Mouse (Mus musculus): Measurements from ENCODE around the gene Cdh1. TPM values are rescaled to one million over a fixed set of nuclear protein-coding genes. Genes with fewer than 3 reads are reported as not detected.

The Cdh1 gene
- polyA plus RNA-seq, 2 experiments from 2014 or later = 0.20 to 0.57 TPM

DNA sequence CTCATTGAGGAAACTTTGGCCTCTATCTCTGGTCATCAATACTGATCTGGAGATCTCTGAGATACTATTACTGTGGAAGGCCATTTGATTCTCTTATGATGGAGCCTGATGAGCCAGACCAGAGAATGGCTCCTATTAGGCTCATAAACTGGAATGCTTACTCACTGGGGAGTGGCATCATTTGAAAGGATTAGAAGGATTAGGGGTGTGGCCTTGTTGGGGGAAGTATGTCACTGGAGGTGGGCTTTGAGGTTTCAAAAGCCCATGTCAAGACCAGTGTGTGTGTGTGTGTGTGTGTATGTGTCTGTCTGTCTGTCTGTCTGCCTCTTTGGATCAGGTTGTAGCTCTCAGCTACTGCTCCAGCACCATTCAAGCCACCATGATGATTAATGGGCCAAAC lies 20.8 kb downstream of the Cdh1 start:
- ATAC-seq = no peak

DNA sequence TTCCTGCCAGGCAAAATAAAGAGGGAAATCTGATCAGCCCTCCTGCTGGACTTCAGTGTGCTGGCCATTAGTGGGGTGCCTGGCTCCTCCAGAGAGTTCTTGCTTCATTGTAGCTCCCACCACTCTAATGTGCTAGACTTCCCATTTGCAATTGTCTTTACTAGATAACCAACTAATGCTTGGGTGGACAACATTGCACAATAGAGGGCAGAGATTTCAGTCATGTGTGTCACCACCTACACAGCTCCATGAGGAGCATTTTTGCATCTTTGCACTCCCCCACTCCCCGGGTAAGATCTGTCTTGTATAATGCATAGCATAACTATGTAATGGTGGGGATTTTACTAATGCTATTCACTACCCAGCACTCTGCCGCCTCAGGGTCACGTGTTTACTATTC lies 21.6 kb downstream of the Cdh1 start:
- no peak for ATAC-seq

GRCm38 (mm10) chr8:106626096-106626865 lies 23.1 kb downstream of the Cdh1 start:
- no peak for ATAC-seq

DNA sequence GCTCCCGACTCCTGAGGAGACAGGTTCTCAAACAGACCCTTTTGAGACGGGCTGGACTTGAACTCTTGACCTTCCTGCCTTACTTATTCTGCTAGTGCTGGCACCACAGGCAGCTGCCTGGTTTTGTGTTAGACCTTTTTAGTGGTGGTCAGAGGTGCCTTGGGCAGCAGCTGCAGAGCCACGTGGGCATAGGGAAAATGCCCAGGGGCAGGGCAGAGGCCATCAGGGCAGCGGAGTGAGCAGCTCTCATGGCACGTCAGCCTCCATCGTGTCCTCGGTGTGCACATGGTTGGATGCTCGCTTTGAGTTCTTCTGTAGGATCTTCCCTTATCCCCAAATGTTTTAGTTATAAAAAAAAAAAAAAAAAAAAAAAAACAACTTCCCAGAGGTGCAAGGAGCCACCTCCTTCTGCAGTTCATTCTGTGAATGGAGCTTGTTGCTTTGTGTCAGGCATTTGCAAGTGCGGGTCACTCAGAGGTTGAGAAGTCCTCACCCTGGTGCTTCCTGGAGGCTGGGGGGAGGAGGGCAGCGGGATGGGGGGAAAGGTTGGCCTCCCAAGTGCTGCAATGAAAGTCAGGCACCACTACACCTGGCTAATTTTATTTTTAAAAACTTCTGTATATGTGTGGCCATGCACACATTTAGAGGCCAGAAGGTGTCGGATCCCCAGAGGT lies 25.3 kb downstream of the Cdh1 start:
- ATAC-seq = no peak

DNA sequence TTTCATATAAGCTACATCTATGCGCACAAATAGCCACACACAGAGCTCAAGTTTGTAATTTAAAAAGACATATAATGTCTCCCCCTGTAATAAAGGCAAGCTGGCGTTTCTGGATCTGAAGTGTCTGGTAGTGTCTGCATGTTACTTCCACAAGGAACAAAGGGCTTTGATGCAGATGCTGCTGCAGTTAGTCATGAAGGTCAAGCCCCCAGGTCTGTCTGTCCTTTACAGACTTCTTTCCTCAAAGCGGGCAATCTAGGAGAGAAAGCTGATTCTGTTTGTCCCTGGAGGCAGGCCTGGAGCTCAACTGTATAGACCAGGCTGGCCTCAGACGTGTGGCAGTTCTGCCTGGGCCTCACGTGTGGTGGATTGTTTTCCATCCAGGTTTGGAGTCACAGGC lies 26.3 kb downstream of the Cdh1 start:
- ATAC-seq = no peak

GRCm38 (mm10) chr8:106631904-106632303 lies 28.8 kb downstream of the Cdh1 start:
- no peak for ATAC-seq

- ATAC-seq = no peak
Measured at GRCm38 (mm10) chr8:106632650-106633049, 29.5 kb downstream of the Cdh1 start.

DNA sequence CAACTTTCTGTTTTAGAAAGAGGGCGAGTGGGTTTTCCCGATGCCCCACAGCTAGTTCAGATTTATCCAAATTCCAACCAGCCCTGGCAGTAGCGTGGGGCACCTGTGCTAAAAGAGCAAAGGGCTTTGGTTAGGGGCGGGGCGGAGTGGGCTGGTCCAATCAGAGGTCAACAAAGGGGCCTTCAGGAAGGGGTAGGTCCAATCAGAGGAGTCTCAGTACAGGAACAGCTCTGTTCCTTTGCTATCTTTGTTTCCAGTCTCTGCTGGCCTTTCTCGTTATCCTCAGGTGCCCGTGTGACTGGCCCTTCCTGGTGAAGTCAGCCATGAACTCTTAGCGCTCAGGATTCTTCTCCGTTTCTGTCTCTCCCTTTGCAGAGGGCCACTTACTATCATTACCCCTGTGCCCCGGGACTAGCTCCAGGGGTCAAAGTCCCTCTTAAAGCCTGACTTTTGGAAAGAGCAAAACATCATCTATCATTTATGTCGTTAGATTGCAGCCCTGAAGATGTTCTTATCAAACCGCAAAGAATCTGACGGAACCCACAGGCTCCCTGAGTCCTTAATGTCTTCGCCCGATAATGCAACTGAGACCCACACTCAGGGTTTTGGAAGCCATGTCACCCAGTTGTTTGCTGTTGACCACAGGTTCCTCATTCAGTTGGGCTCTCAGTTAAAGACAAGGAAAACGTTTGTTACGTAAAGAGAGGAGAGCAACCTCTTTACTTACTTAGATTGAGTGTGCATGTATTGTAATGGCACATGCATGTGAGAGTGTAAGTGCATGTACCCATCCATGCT lies 30.4 kb downstream of the Cdh1 start:
- ATAC-seq = peak; percentile 82

DNA sequence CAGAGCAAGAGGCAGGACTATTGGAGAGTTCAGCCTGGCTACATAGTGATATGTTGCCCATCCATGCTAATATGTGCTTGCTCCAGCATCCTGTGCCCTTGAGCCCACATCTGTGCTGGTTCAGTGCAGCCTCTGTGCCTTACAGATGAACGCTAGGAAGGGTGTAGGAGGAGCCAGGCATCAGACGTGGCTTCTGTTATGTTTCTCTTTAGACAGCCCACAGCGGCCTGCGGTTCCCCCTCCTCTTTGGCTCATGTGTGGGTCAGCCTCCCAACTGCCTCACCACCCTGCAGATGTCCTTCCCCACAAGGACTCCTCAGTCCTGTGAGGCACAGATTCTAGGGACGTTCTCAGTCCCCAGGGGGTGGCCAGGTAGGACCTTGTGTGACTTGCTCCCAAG lies 32.1 kb downstream of the Cdh1 start:
- no peak for ATAC-seq

- ATAC-seq = no peak
Measured at GRCm38 (mm10) chr8:106637446-106637845, 34.3 kb downstream of the Cdh1 start.

GRCm38 (mm10) chr8:106638768-106639295 lies 35.7 kb downstream of the Cdh1 start:
- no peak for ATAC-seq

DNA sequence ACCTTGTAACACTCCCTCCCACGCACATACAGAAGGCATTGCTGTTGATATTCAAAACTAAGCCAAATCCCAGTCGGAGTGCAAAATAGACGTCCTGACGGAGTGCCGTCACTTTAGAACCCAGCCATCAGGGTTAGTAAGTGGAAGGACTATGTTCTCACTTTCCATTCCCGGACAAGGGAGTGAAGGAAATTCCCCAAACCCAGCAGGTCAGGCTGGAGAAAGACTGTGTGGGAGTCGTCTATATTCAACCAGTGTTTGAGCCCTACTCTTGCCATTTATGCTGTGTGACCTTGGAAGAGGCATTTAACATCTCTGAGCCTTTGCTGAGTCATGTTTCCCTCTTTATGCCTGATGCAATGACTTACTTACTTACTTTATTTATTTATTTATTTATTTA lies 37.1 kb downstream of the Cdh1 start:
- ATAC-seq = no peak

- ATAC-seq = no peak
Measured at GRCm38 (mm10) chr8:106640921-106641320, 37.8 kb downstream of the Cdh1 start.

DNA sequence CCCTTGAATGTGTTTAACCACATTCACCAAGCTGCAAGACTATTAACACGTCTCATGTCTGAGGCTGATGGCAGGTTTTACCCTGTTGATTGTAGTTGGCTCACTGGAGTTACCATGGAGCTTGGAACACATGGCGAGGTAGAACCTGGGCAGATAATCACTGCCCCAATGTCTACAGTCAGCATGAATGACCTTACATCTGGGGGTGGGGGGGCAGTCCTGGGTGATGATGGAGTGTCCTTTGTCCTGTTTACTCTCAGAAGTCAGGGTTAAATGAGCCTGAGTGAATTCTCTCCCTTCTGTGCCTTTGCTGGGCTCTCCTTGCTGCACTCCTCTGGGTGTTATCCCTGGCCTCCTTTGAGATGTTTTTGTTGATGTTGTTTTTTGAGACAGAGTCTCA lies 39.0 kb downstream of the Cdh1 start:
- no peak for ATAC-seq

DNA sequence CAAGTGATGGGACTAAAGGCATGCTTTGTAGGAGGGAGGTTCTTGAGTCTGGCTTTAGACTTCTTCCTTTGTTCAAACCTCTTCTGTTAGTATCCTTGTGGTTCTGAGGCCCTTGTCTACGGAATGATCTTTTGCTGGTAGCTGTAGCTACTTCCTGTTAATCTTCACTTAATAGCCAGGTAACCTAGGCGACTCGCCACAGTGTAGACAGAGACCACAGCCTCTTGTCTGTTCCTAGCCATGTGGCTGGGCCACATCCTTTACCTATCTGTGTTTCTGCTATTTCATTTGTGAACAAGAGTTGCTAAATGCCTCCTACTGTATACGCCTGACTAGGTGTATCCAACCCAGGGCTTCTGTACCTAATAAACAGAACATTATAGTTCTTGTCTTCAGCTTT lies 39.9 kb downstream of the Cdh1 start:
- ATAC-seq = peak; percentile 98

- no peak for ATAC-seq
Measured at GRCm38 (mm10) chr8:106644957-106645356, 41.8 kb downstream of the Cdh1 start.

- no peak for ATAC-seq
Measured at GRCm38 (mm10) chr8:106646153-106646552, 43.0 kb downstream of the Cdh1 start.

- no peak for ATAC-seq
Measured at GRCm38 (mm10) chr8:106646731-106647130, 43.6 kb downstream of the Cdh1 start.

DNA sequence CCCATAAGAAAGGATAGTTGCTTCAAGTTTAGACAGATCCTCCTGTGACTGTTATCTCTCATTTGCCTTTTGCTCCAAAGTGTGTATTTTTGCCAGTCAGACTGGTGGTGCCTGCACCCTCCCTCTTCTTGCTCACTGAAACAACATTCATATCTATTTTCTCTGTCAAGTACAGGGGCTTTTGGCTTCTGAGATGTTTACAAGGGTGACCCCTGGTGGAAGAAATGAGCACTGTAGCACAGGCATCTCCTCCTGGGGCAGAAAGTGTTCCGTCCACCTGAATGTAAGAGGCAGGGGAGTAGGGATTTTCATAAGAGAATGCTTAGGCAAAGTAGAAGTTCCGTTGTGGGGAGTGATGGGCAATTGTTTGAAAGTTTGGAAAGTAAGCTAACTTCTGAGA lies 44.2 kb downstream of the Cdh1 start:
- ATAC-seq = peak; percentile 43

GRCm38 (mm10) chr8:106648421-106648820 lies 45.3 kb downstream of the Cdh1 start:
- no peak for ATAC-seq

GRCm38 (mm10) chr8:106651994-106652393 lies 48.8 kb downstream of the Cdh1 start:
- no peak for ATAC-seq

DNA sequence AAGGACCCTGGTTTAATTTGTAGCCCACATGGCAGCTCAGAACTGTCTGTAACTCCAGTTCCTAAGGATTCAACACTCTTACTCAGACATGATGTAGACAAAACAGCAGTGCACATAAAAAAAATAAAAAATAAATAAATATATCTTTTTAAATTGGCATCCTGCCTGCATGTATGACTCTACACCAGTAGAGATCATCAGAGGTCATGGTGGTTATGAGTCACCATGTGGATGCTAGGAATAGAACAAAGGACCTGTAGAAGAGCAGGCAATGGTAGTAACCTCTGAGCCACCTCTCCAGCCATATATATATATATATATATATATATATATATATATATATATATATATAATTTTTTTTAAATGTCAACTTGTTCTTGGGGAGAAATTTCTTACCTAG lies 52.9 kb downstream of the Cdh1 start:
- ATAC-seq = no peak

- no peak for ATAC-seq
Measured at GRCm38 (mm10) chr8:106672786-106673185, 69.6 kb downstream of the Cdh1 start.
